Mouse (Mus musculus) heart, embryonic 15.5 days (tissue): ENCODE data around the gene Slc39a11. TPM values are rescaled to one million over a fixed set of nuclear protein-coding genes. Genes with fewer than 3 reads are reported as not detected.
A peak's percentile ranks its signal among the peaks of the same experiment; 100 is the strongest.

Experiments used
- ATAC-seq: fragments of 200-750 bp; cut with Nextera tagmentation; replicated peaks from 2 replicates; pipeline ENCODE4 v1.8.0; 2017; ENCODE audit warnings: low read depth, moderate TSS enrichment; ENCODE audit not compliant: insufficient number of reproducible peaks, insufficient read depth, low FRiP score
- H3K27ac ChIP-seq: fragments of 300-500 bp; sonication (generic); 2 replicates; pipeline ENCODE4 v1.5.1; 2015; ENCODE audit warnings: mild to moderate bottlenecking, inconsistent platforms
- H3K27me3 ChIP-seq: fragments of 300-500 bp; sonication (generic); 2 replicates; pipeline ENCODE4 v1.6.1; 2015; ENCODE audit warnings: inconsistent platforms
- H3K36me3 ChIP-seq: fragments of 300-500 bp; sonication (generic); 2 replicates; pipeline ENCODE4 v1.6.1; 2015; ENCODE audit warnings: mild to moderate bottlenecking, inconsistent platforms
- H3K4me1 ChIP-seq: fragments of 300-500 bp; sonication (generic); replicated peaks from 2 replicates; pipeline ENCODE4 v1.6.1; 2015; ENCODE audit warnings: inconsistent platforms
- H3K4me2 ChIP-seq: fragments of 300-500 bp; sonication (generic); 2 replicates; pipeline ENCODE4 v1.6.1; 2015; ENCODE audit warnings: inconsistent platforms, mild to moderate bottlenecking, moderate library complexity
- H3K4me3 ChIP-seq: fragments of 300-500 bp; sonication (generic); 2 replicates; pipeline ENCODE4 v1.5.1; 2015; ENCODE audit warnings: mild to moderate bottlenecking, inconsistent platforms
- H3K9ac ChIP-seq: fragments of 300-500 bp; sonication (generic); 2 replicates; pipeline ENCODE4 v1.6.1; 2015; ENCODE audit warnings: mild to moderate bottlenecking, inconsistent platforms
- H3K9me3 ChIP-seq: fragments of 300-500 bp; sonication (generic); replicated peaks from 2 replicates; pipeline ENCODE4 v1.6.1; 2016; ENCODE audit warnings: inconsistent platforms
- WGBS: fragments of 180-500 bp; shearing (Covaris S2); methylation state at CpG from one replicate; pipeline ENCODE4 v1.1.7; 2015; ENCODE audit warnings: mixed read lengths; 5-methylcytosine and 5-hydroxymethylcytosine counted together
- polyA plus RNA-seq: library from polyadenylated mRNA; unstranded; fragments of >200 nt; fragmentation: Nextera tagmentation; extraction: Ambion mirVana; gene quantifications from 2 replicates; pipeline ENCODE4 v1.2.1, GENCODE M21; 2015

Gene Slc39a11
- polyA plus RNA-seq, 1 experiment from 2014 or later = 13.4 TPM

GRCm38 (mm10) chr11:113556142-113556541, 93.7 kb downstream of the Slc39a11 start:
- H3K4me2 ChIP-seq = no peak overlapping the region
- no peak overlapping the region for H3K27ac ChIP-seq
- no peaks in the 10 kb centered on the region for H3K36me3 ChIP-seq
- H3K9ac ChIP-seq = no peak overlapping the region
- no peaks in the 10 kb centered on the region for H3K9me3 ChIP-seq
- no peak for ATAC-seq
- 81% methylated on average over 12 of the region's 12 CpGs for WGBS
- no peaks in the 10 kb centered on the region for H3K27me3 ChIP-seq
- H3K4me1 ChIP-seq = no peaks in the 10 kb centered on the region
- H3K4me3 ChIP-seq = no peak overlapping the region

- Histone ChIP-seq H3K27ac (no peak overlapping the region), H3K4me1 (no peaks in the 10 kb centered on the region), H3K9me3 (no peaks in the 10 kb centered on the region), H3K27me3 (no peaks in the 10 kb centered on the region), H3K9ac (no peak overlapping the region), H3K4me2 (no peak overlapping the region), H3K4me3 (no peak overlapping the region), H3K36me3 (no peaks in the 10 kb centered on the region)
- no peak for ATAC-seq
- 81% methylated on average over 7 of the region's 7 CpGs for WGBS
Observed at GRCm38 (mm10) chr11:113554701-113555360, 95.0 kb downstream of the Slc39a11 start.

- no peaks in the 10 kb centered on the region for H3K4me1 ChIP-seq
- ATAC-seq = no peak
- H3K36me3 ChIP-seq = no peaks in the 10 kb centered on the region
- H3K4me2 ChIP-seq = no peak overlapping the region
- no peak overlapping the region for H3K4me3 ChIP-seq
- H3K27ac ChIP-seq = no peak overlapping the region
- 74% methylated on average over 7 of the region's 7 CpGs for WGBS
- H3K27me3 ChIP-seq = no peaks in the 10 kb centered on the region
- H3K9me3 ChIP-seq = no peaks in the 10 kb centered on the region
- H3K9ac ChIP-seq = no peak overlapping the region
Observed at GRCm38 (mm10) chr11:113554194-113554593, 95.7 kb downstream of the Slc39a11 start.

GRCm38 (mm10) chr11:113553605-113554004, 96.3 kb downstream of the Slc39a11 start:
- H3K9ac ChIP-seq = no peak overlapping the region
- 81% methylated on average over 13 of the region's 13 CpGs for WGBS
- H3K27me3 ChIP-seq = no peaks in the 10 kb centered on the region
- H3K9me3 ChIP-seq = no peaks in the 10 kb centered on the region
- ATAC-seq = no peak
- H3K4me1 ChIP-seq = no peaks in the 10 kb centered on the region
- H3K36me3 ChIP-seq = no peaks in the 10 kb centered on the region
- no peak overlapping the region for H3K4me3 ChIP-seq
- H3K4me2 ChIP-seq = no peak overlapping the region
- H3K27ac ChIP-seq = no peak overlapping the region

GRCm38 (mm10) chr11:113552539-113552938, 97.3 kb downstream of the Slc39a11 start:
- Histone ChIP-seq H3K4me1 (no peaks in the 10 kb centered on the region), H3K27me3 (no peaks in the 10 kb centered on the region), H3K9me3 (no peaks in the 10 kb centered on the region), H3K4me2 (no peak overlapping the region), H3K9ac (no peak overlapping the region), H3K36me3 (no peaks in the 10 kb centered on the region), H3K27ac (no peak overlapping the region), H3K4me3 (no peak overlapping the region)
- ATAC-seq = no peak
- WGBS = 76% methylated on average over 10 of the region's 10 CpGs

GRCm38 (mm10) chr11:113546217-113546877, 103.5 kb downstream of the Slc39a11 start:
- no peak overlapping the region for H3K27ac ChIP-seq
- 69% methylated on average over 11 of the region's 11 CpGs for WGBS
- H3K4me2 ChIP-seq = no peak overlapping the region
- no peak for ATAC-seq
- H3K9ac ChIP-seq = no peak overlapping the region
- H3K4me3 ChIP-seq = no peak overlapping the region
- H3K9me3 ChIP-seq = no peaks in the 10 kb centered on the region
- 0 out of 2 replicates have a peak, but pooled peaks cover 3% of the 10 kb centered on the region for H3K4me1 ChIP-seq
- H3K27me3 ChIP-seq = no peaks in the 10 kb centered on the region
- no peaks in the 10 kb centered on the region for H3K36me3 ChIP-seq

GRCm38 (mm10) chr11:113544017-113544640, 105.8 kb downstream of the Slc39a11 start:
- no peaks in the 10 kb centered on the region for H3K27me3 ChIP-seq
- WGBS = 70% methylated on average over 11 of the region's 11 CpGs
- peaks cover 7% of the 10 kb centered on the region; the same call in 1 of the 2 replicates for H3K4me1 ChIP-seq
- no peak overlapping the region for H3K9ac ChIP-seq
- H3K4me2 ChIP-seq = no peak overlapping the region
- no peaks in the 10 kb centered on the region for H3K9me3 ChIP-seq
- ATAC-seq = no peak
- no peak overlapping the region for H3K4me3 ChIP-seq
- no peaks in the 10 kb centered on the region for H3K36me3 ChIP-seq
- H3K27ac ChIP-seq = 0 out of 2 replicates have a peak overlapping the region, but pooled peaks have one; percentile 12

GRCm38 (mm10) chr11:113541073-113541472, 108.8 kb downstream of the Slc39a11 start:
- no peak overlapping the region for H3K4me2 ChIP-seq
- H3K4me3 ChIP-seq = no peak overlapping the region
- H3K9me3 ChIP-seq = no peaks in the 10 kb centered on the region
- 95% methylated on average over 8 of the region's 8 CpGs for WGBS
- no peak overlapping the region for H3K9ac ChIP-seq
- no peaks in the 10 kb centered on the region for H3K27me3 ChIP-seq
- no peaks in the 10 kb centered on the region for H3K36me3 ChIP-seq
- ATAC-seq = no peak
- peaks cover 9% of the 10 kb centered on the region; the same call in 1 of the 2 replicates for H3K4me1 ChIP-seq
- H3K27ac ChIP-seq = no peak overlapping the region

GRCm38 (mm10) chr11:113539502-113540209, 110.2 kb downstream of the Slc39a11 start:
- peak; percentile 77; the same call in 1 of the 2 replicates for ATAC-seq
- Histone ChIP-seq H3K27me3 (no peaks in the 10 kb centered on the region), H3K4me1 (peaks cover 8% of the 10 kb centered on the region; the same call in 1 of the 2 replicates), H3K27ac (no peak overlapping the region), H3K4me3 (peak overlapping the region; percentile 25; the same call in 1 of the 2 replicates), H3K36me3 (no peaks in the 10 kb centered on the region), H3K9me3 (no peaks in the 10 kb centered on the region), H3K4me2 (peak overlapping the region; percentile 54), H3K9ac (no peak overlapping the region)
- 30% methylated on average over 15 of the region's 15 CpGs for WGBS

GRCm38 (mm10) chr11:113539079-113539478, 110.8 kb downstream of the Slc39a11 start:
- no peak for ATAC-seq
- Histone ChIP-seq H3K36me3 (no peaks in the 10 kb centered on the region), H3K4me2 (no peak overlapping the region), H3K9me3 (no peaks in the 10 kb centered on the region), H3K9ac (no peak overlapping the region), H3K4me3 (no peak overlapping the region), H3K4me1 (peaks cover 8% of the 10 kb centered on the region; the same call in 1 of the 2 replicates), H3K27ac (no peak overlapping the region), H3K27me3 (no peaks in the 10 kb centered on the region)
- 68% methylated on average over 6 of the region's 6 CpGs for WGBS

GRCm38 (mm10) chr11:113538406-113538917, 111.4 kb downstream of the Slc39a11 start:
- H3K4me2 ChIP-seq = no peak overlapping the region
- no peak for ATAC-seq
- H3K36me3 ChIP-seq = no peaks in the 10 kb centered on the region
- H3K9ac ChIP-seq = no peak overlapping the region
- H3K4me3 ChIP-seq = no peak overlapping the region
- H3K27ac ChIP-seq = no peak overlapping the region
- no peaks in the 10 kb centered on the region for H3K9me3 ChIP-seq
- no peaks in the 10 kb centered on the region for H3K27me3 ChIP-seq
- 88% methylated on average over 4 of the region's 4 CpGs for WGBS
- H3K4me1 ChIP-seq = peaks cover 8% of the 10 kb centered on the region; the same call in 1 of the 2 replicates
